Mouse (Mus musculus): Measurements from ENCODE around the gene Srl.
"Not testable (repeated sequence)": the region's sequence is repeated elsewhere in the genome, so short reads cannot be mapped to it uniquely, and the experiment has no call there.

The Srl gene

DNA sequence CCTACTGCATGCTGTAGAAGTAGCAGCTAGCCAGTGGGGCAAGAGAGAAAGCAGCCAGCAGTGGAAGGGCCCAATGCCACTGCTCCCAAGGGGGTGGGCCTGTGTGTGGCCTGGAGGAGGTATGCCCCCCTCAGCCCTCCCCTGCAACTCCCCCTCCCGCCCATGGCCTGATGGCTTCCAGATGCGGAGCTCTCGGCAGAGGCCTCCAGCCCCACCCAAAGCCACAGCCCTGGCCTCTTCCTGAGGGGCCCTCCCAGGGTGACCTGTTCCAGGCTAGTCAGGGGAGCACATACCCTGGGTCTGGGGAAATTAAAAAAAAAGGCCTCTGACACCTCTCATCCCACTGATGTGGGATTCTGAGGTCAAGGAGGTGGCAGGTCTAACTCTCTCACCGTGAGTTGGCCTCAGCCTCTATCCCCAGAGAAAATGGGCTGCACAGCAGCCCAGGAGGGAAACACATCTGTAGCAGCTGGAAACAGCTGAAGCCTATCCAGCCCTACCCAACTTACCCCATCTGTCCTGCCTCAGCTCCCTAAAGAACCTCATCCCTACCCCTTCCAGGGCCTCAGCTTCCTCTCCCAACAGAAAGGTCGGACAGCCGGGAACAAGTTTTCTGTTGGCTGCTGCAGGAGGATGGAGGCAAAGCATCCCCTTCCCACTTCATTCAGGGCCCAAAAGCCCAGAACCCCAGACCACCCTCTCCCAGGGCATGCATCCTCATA is 11.4 kb upstream of the Srl start:
- DNase-seq (ENCODE audit: low spot score in 2 of 2): no peak

DNA sequence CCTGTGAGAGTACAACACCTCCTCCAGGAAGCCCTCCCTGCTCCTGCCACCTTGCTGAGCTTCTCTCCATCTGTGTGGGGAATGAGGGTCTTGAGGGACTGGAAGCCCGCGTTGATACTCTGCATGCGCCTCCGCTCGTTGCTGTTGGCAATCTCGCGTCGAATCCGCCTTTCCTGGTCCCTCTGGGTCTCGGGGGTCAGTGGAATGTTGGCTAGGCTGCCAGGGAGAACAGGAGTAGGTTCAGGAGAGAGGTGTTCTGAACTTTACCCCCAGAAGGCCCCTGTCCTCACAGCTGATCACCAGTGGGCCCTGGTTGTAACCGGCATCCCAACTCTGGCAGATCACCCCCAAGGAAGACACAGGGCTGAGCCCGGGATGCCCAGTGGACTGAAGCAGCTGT is 10.3 kb upstream of the Srl start:
- no peak for DNase-seq (ENCODE audit: low spot score in 2 of 2)

DNA sequence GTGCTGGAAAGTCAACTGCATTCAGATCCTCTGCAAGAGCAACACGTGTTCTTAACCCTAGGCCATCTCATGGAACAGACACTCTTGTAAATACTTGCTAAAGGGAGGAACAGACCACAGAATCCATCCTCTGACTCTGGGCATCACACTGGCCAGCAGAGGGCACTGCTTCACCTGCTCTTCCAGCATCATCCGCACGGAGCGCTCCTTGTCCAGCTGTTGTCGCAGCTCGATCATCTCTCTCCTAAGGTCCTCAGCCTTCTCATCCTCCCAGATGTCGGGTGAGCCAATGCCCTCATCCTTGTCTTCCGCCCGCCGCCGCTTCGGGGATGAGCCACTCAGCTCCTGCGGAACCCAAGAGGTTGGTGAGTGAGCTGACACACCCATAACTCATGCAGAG is 9.4 kb upstream of the Srl start:
- peak; percentile 50 to 65 for DNase-seq (ENCODE audit: low spot score in 2 of 2)

DNA sequence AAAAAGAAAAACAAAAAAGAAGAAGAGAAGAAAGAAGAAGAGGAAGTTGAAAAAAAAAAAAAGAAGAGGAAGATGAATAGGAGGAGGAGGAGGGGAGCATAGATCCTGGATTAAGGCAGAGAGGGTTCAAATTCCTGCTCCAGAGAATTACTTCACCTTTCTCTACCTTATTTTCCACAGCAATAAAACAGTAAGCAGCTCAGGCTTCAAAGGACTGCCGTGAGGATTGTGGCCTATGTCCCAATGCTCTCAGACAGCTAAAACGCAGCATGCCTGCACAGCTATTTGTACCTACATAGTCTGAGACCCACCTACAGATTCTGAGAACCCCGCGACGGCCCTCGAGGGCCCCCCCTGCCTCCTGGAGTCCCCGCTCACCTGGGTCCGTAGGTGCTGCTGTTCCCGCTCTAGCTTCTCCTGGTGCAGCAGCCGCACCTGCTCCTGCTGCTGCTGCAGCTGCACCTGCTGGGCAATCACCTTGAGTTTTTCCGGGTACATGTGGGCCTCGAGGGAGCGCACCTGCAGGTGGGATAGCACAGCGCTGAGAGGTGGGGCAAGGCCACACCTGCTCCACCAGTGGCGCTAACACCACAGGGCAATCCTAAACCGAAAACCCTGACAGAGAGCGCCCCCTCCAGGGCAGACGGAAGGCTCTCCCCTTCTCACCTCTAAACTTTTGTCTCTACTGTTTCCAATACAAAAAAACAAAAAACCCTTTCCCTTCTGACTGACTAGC is 7.5 kb upstream of the Srl start:
- DNase-seq (ENCODE audit: low spot score in 2 of 2): no peak

DNA sequence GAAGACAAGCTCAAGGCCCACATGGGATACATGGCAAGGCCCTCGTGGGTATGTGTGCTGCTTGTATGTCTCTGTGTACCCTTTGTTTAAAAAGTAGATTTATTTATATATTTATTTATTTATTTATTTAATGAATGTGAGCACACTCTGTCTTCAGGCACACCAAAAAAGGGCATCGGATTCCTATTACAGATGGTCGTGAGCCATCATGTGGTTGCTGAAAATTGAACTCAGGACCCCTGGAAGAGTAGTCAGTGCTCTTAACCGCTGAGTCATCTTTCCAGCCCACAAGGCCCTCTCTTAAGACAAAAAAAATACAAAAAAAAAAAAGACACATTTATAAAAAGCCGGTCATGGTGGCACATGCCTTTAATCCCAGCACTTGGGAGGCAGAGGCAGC is 6.0 kb upstream of the Srl start:
- DNase-seq (ENCODE audit: low spot score in 2 of 2): no peak

- no peak for DNase-seq (ENCODE audit: low spot score in 2 of 2)
Measured at GRCm38 (mm10) chr16:4546838-4547237, 5.2 kb upstream of the Srl start.

- DNase-seq (ENCODE audit: low spot score in 2 of 2): no peak
Measured at GRCm38 (mm10) chr16:4544845-4545244, 3.2 kb upstream of the Srl start.

GRCm38 (mm10) chr16:4543266-4543665 is 1.6 kb upstream of the Srl start:
- DNase-seq (ENCODE audit: low spot score in 2 of 2): no peak

GRCm38 (mm10) chr16:4542236-4542774 is 689 bp upstream of the Srl start:
- no peak for DNase-seq (ENCODE audit: low spot score in 2 of 2)

GRCm38 (mm10) chr16:4541033-4541432 is 583 bp downstream of the Srl start:
- no peak for DNase-seq (ENCODE audit: low spot score in 2 of 2)

GRCm38 (mm10) chr16:4540064-4540775 is 1.4 kb downstream of the Srl start:
- no peak for DNase-seq (ENCODE audit: low spot score in 2 of 2)

GRCm38 (mm10) chr16:4539521-4539920 is 2.1 kb downstream of the Srl start:
- DNase-seq (ENCODE audit: low spot score in 2 of 2): no peak

- DNase-seq (ENCODE audit: low spot score in 2 of 2): no peak
Measured at GRCm38 (mm10) chr16:4537616-4538358, 3.8 kb downstream of the Srl start.

DNA sequence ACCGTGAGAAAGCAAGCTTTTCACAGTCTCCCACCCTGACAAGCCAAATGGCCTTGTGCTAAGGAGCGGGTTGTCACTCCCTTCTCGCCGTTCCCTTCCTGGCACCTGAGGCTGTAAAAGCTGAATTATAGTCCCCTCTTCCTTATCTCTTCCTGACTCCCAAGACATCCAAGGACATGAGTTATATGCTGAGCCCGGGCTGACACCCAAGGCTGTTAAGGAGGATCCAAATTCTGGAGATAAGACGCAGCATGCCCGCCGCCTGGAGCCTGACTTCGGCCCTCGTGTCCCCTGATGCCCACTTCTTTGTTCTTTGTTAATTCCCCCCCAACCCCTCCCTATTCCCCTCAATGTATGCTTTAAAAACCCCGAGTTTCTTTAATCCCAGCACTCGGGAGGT is 14.2 kb downstream of the Srl start:
- DNase-seq (ENCODE audit: low spot score in 2 of 2): not testable (repeated sequence)

DNA sequence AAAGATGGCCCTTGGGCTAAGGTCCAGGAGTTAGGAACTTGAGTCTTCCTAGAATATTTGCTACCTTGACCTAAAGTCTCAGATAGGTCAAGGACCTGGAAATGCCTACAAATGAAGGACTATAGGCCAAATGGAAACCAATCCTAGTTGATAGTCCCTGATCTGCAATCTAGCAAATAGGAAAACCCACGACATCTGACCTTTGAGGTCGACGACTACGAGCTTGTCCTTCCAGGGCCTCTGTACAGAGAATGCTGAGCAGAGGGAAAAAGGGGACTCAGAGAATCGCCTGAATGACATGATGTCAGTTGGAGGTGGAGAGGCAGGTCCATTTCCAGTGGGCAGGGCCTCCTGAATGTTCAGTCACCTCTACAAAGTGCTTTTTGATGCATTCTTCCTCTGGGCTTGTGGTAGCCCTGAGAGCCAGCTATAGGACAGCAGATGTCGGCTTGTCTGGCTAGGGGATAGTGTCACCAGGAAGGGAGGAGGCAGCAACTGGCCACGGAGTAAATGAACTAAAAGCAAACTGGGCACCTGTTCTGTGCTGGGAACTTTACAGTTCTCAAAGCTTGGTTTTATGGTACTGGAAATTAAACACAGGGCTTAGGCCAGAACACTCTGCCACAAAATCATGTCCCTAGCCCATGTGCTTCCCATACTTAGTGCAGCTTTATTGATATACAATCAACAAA is 18.2 kb downstream of the Srl start:
- DNase-seq (ENCODE audit: low spot score in 2 of 2): no peak

DNA sequence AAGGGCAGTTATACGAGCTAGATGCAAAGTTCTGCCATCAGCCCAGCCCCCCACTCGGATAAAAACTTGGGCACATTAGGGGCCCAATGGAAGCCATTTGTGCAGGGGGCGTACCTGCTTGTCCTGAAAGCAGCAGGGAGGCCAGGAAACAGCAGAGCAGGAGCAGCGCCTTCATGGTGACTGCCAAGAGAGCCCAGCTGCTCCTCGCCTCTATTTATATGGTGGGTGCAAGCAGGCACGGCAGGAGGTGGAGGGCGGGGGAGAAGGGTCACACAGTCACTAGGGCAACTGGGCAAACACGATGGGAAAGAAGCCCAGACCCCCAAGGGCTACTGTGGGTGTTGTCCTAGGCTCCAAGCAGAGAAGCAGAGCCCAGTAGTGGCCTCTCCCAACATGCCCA is 18.7 kb downstream of the Srl start:
- DNase-seq (ENCODE audit: low spot score in 2 of 2): no peak

- no peak for DNase-seq (ENCODE audit: low spot score in 2 of 2)
Measured at GRCm38 (mm10) chr16:4521735-4522530, 19.7 kb downstream of the Srl start.

- no peak for DNase-seq (ENCODE audit: low spot score in 2 of 2)
Measured at GRCm38 (mm10) chr16:4521074-4521667, 20.4 kb downstream of the Srl start.

DNA sequence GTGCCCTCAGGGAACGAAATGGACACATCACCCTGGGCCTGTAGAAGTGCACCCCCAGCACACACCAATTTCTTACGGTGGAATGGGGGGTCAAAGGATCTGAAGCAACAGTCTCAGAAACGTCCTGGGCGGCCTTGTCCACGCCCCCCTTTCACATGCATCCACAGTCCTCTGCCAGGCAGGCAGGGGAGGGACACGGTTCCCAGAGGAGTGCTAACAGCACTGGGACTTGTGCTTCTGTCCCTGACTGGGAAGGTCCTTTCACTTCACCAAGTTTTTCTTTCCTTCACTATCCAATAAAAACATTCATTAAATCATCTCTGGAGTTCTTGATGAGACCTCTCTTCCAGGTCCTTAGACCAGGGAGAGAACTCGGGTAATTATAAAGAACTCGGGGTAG is 20.9 kb downstream of the Srl start:
- no peak for DNase-seq (ENCODE audit: low spot score in 2 of 2)

DNA sequence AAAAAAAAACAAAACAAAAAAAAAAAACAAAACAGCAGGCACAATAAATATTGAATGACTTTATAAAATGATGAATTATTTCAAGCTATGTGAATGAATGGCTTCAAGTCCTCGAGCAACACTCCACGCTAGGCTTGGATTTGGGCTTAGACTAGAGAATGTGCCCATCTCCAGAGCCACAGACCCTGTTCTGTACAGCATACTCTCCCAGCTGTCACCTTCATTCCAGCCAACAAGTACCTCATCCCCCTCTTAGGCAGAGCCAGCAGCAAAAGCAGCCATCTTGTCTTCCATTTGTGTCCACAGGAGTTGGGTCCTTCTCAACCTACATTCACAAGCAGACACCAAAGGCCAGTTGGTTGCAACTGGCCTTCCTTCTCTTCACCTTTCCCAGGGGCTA is 21.8 kb downstream of the Srl start:
- no peak for DNase-seq (ENCODE audit: low spot score in 2 of 2)
